Mouse (Mus musculus): ENCODE results near the gene Tenm4.

Gene Tenm4

GRCm38 (mm10) chr7:96734315-96735058, 563.4 kb downstream of the Tenm4 start:
- DNase-seq (ENCODE audit: extremely low spot score): no peak

GRCm38 (mm10) chr7:96740631-96741030, 569.6 kb downstream of the Tenm4 start:
- no peak for DNase-seq (ENCODE audit: extremely low spot score)

GRCm38 (mm10) chr7:96742221-96742620, 571.2 kb downstream of the Tenm4 start:
- no peak for DNase-seq (ENCODE audit: extremely low spot score)

GRCm38 (mm10) chr7:96745956-96746355, 574.9 kb downstream of the Tenm4 start:
- peak; percentile 43 for DNase-seq (ENCODE audit: extremely low spot score)

- DNase-seq (ENCODE audit: extremely low spot score): no peak
These were observed 575.7 kb downstream of the Tenm4 start for GRCm38 (mm10) chr7:96746706-96747105.

- no peak for DNase-seq (ENCODE audit: extremely low spot score)
These were observed 577.5 kb downstream of the Tenm4 start for GRCm38 (mm10) chr7:96748538-96749045.

GRCm38 (mm10) chr7:96749753-96750152, 578.7 kb downstream of the Tenm4 start:
- DNase-seq (ENCODE audit: extremely low spot score): peak; percentile 59

GRCm38 (mm10) chr7:96751236-96751635, 580.2 kb downstream of the Tenm4 start:
- DNase-seq (ENCODE audit: extremely low spot score): no peak

- DNase-seq (ENCODE audit: extremely low spot score): no peak
These were observed 581.7 kb downstream of the Tenm4 start for GRCm38 (mm10) chr7:96752776-96753175.

- DNase-seq (ENCODE audit: extremely low spot score): no peak
These were observed 582.5 kb downstream of the Tenm4 start for GRCm38 (mm10) chr7:96753335-96754095.

GRCm38 (mm10) chr7:96754175-96754574, 583.1 kb downstream of the Tenm4 start:
- DNase-seq (ENCODE audit: extremely low spot score): no peak

GRCm38 (mm10) chr7:96755459-96756094, 584.5 kb downstream of the Tenm4 start:
- DNase-seq (ENCODE audit: extremely low spot score): no peak

- DNase-seq (ENCODE audit: extremely low spot score): no peak
These were observed 585.2 kb downstream of the Tenm4 start for GRCm38 (mm10) chr7:96756104-96756742.

- DNase-seq (ENCODE audit: extremely low spot score): no peak
These were observed 586.0 kb downstream of the Tenm4 start for GRCm38 (mm10) chr7:96757067-96757466.

GRCm38 (mm10) chr7:96760208-96760607, 589.2 kb downstream of the Tenm4 start:
- DNase-seq (ENCODE audit: extremely low spot score): no peak

GRCm38 (mm10) chr7:96761151-96761550, 590.1 kb downstream of the Tenm4 start:
- no peak for DNase-seq (ENCODE audit: extremely low spot score)

- DNase-seq (ENCODE audit: extremely low spot score): no peak
These were observed 594.4 kb downstream of the Tenm4 start for GRCm38 (mm10) chr7:96765321-96765960.

- no peak for DNase-seq (ENCODE audit: extremely low spot score)
These were observed 596.0 kb downstream of the Tenm4 start for GRCm38 (mm10) chr7:96767090-96767489.

GRCm38 (mm10) chr7:96768718-96769117, 597.7 kb downstream of the Tenm4 start:
- DNase-seq (ENCODE audit: extremely low spot score): no peak

GRCm38 (mm10) chr7:96769784-96770183, 598.7 kb downstream of the Tenm4 start:
- DNase-seq (ENCODE audit: extremely low spot score): no peak

GRCm38 (mm10) chr7:96772966-96773365, 601.9 kb downstream of the Tenm4 start:
- no peak for DNase-seq (ENCODE audit: extremely low spot score)

Measured in embryo, embryonic 9.5 days (tissue).